Mouse (Mus musculus) activated CD4-positive, CD25-positive, alpha-beta regulatory T cell, adult 4 months (primary cell): ENCODE results near the gene Zfp352. TPM values are rescaled to one million over a fixed set of nuclear protein-coding genes. Genes with fewer than 3 reads are reported as not detected.
"Not testable (repeated sequence)": the region's sequence is repeated elsewhere in the genome, so short reads cannot be mapped to it uniquely, and the experiment has no call there.

ENCODE experiments used
- ATAC-seq: one replicate; pipeline ENCODE4 v1.8.0; 2017
- polyA plus RNA-seq, 2 experiments: library from polyadenylated mRNA; unstranded; fragments of 100-300 nt; shearing (Covaris generic); gene quantifications; one replicate each; pipeline ENCODE4 v1.2.1; 2017

Gene Zfp352
- under 1 TPM in 1 of 2 experiments, not detected in 1; 0.24 TPM for polyA plus RNA-seq

DNA sequence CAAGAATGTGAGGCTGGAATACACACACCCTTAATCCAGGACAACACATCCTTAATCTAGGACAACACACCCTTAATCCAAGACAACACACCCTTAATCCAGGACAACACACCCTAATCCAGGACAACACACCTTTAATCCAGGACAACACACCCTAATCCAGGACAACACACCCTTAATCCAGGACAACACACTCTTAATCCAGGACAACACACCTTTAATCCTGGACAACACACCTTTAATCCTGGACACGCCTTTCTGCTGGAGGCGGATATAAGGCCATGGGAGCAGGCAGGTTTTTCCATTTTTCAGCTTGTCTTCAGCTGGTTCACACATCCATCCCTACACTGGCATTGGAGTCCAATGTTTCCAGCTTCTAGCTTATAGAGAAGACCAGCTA, at the start of gene Zfp352:
Gene Zfp352 (plus strand): TSS at position 301 of the 400 bp plus-strand sequence.
- no peak for ATAC-seq

DNA sequence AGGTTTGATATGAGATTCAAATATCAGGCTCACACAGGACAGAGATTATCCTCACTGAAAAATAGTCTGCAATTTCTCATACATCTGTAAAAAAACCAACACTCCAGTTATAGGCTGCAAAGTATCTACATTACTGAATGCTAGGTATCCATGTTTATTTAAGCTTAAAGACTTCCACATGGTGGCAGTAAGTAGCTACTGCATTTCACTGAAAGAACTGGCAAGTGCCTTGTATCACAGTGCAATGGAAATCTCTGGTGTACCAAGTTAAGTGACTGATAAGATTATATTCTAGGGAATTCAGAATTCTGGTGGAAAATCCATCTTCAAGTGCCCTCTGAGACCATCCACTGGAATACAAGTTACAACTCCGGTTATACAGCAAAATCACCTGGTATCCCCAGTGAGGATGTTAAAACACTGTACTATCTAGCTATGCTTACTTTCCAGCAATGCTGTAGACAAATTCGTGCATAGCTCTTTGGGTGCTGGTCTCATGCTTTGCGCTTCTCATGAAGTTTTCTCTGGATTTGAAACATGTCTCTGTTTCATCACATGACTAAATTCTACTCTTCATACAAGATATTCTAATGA, 47.6 kb upstream of the Zfp352 start:
- no peak for ATAC-seq

DNA sequence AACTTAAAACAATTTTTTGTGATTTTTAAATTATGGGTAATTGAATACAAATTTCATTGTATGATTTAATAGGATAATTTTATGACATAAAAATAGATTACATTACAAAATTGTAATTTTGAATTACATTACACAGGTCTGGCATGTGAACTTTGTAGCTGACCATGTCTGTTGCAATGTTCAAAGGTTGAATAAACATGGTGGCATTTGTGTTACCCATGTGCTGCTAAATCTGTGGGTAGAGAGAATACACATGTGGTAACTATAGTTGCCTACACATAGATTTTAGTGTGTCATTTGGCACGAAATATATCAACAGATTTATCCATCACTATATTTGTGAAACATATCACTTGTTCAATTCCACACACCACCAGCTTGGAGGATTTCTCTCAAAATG, 44.6 kb upstream of the Zfp352 start:
- ATAC-seq: no peak

DNA sequence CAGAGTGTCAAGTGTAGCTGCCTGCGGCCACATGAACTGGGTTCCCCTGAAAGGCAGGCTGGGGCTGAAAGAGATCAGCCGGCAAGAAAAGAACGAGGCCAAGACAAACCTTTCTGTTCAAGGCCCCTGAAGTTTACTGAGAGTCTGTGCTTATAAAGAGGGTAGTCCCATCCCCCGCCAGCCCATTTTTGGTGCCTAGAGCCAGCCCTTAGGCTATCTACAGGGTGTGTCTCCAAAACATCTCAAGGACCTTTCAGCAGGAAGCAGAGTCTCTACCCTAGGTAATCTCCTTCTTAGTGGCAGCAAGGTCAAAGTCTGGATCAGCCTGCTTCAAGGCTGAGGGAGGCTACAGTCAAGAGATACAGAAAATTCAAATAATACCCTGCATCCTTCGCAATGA, 15.2 kb upstream of the Zfp352 start:
- no peak for ATAC-seq

DNA sequence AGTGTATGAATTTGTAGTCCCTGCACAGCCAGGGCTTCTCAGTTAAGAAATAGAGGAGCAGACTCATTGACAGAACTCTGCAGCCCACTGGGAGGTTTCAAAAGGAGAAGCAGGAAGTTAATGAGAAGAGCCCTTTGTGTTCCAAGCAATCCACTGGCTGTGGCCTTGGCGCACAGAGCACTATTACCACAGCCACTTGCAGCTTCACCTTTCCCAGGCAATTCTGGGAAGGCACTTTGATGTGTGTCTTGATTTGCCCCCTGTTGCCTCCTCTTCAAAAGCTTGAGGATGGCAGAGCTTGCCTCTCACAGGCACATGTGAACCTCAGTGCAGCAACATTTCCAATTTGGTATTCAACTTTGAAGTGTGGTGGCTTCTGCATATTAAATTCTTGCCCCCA, 7.1 kb upstream of the Zfp352 start:
- ATAC-seq: no peak

DNA sequence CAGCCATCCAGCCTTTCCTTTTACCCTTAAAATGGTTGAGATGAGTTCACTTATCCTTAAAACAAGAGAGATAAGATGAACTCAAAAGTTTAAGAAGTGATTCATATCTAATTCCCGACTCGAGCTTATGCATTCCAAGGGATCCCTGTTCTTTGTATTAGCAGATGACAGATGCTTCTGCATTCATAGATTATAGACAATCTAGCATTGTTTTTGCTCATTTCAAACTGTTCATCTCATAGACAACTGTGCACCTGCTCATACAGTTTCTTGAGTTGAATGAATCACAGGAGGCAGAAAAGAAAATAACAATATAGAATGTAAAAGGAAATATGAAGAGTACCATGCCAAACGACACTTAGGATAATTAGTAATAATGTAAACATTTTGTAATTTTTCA, 6.5 kb upstream of the Zfp352 start:
- ATAC-seq: no peak

DNA sequence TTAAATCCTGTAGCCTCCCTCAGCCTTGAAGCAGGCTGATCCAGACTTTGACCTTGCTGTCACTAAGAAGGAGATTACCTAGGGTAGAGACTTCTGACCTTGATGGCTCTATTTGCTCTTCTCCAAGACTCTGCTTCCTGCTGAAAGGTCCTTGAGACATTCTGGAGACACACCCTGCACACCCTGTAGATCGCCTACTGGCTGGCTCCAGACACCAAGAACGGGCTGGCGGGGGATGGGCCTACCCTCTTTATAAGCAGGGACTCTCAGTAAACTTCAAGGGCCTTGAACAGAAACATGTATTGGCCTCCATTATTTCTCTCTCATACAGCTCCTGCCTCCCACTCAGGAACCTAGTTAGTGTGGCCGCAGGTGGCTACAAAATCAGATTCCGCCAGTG, 17.0 kb downstream of the Zfp352 start:
- not testable (repeated sequence) for ATAC-seq

DNA sequence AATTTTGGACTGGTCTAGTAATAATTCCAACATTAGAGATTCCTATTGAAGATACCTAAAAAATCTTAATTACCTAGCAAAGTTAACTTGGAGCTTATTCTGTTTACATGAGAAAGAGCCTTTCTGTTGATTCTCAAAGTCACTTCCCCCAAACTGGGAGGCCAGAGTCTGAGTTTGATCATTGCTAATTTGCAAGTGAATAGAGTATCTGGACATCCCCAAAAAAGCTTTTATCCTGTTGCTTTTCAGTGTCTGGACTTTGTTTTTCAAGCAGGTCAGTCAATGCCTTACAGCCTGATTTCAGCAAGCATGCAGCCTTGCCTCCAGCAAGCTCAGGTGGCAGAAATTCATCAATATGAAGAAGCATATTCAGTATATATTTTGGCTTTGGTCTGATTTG, 51.2 kb downstream of the Zfp352 start:
- ATAC-seq: no peak
